Mouse (Mus musculus) splenic B cell, adult 2 months (primary cell): ENCODE measurements around the gene Zfp423.

Experiments used
- DNase-seq: peaks from one replicate; pipeline ENCODE4 v3.0.0-alpha.2; 2011; ENCODE audit warnings: low read depth, low spot score
- H3K27me3 ChIP-seq: 2 replicates; pipeline ENCODE4 v1.6.1; 2012; ENCODE audit warnings: mild to moderate bottlenecking, low read length, moderate library complexity, mixed read lengths; ENCODE audit not compliant: control insufficient read depth, poor library complexity, insufficient read depth, severe bottlenecking
- H3K36me3 ChIP-seq: 2 replicates; pipeline ENCODE4 v1.6.1; 2012; ENCODE audit warnings: mild to moderate bottlenecking, low read length, moderate library complexity, mixed read lengths; ENCODE audit not compliant: control insufficient read depth, poor library complexity, insufficient read depth, severe bottlenecking

The Zfp423 gene

GRCm38 (mm10) chr8:87894287-87894686, 65.1 kb downstream of the Zfp423 start:
- DNase-seq, result no peak

GRCm38 (mm10) chr8:87893547-87893946, 65.8 kb downstream of the Zfp423 start:
- no peaks in the 10 kb centered on the region for H3K27me3 ChIP-seq
- H3K36me3 ChIP-seq, result no peaks in the 10 kb centered on the region
- DNase-seq, result no peak

More at GRCm38 (mm10) chr8:87894287-87894686, 65.1 kb downstream of the Zfp423 start:
- Histone ChIP-seq H3K36me3 (no peaks in the 10 kb centered on the region), H3K27me3 (no peaks in the 10 kb centered on the region)

- no peaks in the 10 kb centered on the region for H3K27me3 ChIP-seq
- H3K36me3 ChIP-seq, result no peaks in the 10 kb centered on the region
- no peak for DNase-seq
Observed at GRCm38 (mm10) chr8:87892891-87893290, 66.5 kb downstream of the Zfp423 start.

- Histone ChIP-seq H3K36me3 (no peaks in the 10 kb centered on the region), H3K27me3 (no peaks in the 10 kb centered on the region)
- no peak for DNase-seq
Observed at GRCm38 (mm10) chr8:87891884-87892283, 67.5 kb downstream of the Zfp423 start.

- no peaks in the 10 kb centered on the region for H3K27me3 ChIP-seq
- H3K36me3 ChIP-seq, result no peaks in the 10 kb centered on the region
- DNase-seq, result no peak
Observed at GRCm38 (mm10) chr8:87887956-87888355, 71.4 kb downstream of the Zfp423 start.

- no peaks in the 10 kb centered on the region for H3K36me3 ChIP-seq
- H3K27me3 ChIP-seq, result no peaks in the 10 kb centered on the region
- no peak for DNase-seq
Observed at GRCm38 (mm10) chr8:87881088-87881487, 78.3 kb downstream of the Zfp423 start.

- DNase-seq, result no peak
- Histone ChIP-seq H3K27me3 (no peaks in the 10 kb centered on the region), H3K36me3 (no peaks in the 10 kb centered on the region)
Observed at GRCm38 (mm10) chr8:87875852-87876251, 83.5 kb downstream of the Zfp423 start.

- no peaks in the 10 kb centered on the region for H3K27me3 ChIP-seq
- no peak for DNase-seq
- H3K36me3 ChIP-seq, result no peaks in the 10 kb centered on the region
Observed at GRCm38 (mm10) chr8:87875452-87875851, 83.9 kb downstream of the Zfp423 start.

GRCm38 (mm10) chr8:87872987-87873550, 86.3 kb downstream of the Zfp423 start:
- H3K36me3 ChIP-seq, result no peaks in the 10 kb centered on the region
- no peaks in the 10 kb centered on the region for H3K27me3 ChIP-seq
- no peak for DNase-seq

- Histone ChIP-seq H3K36me3 (no peaks in the 10 kb centered on the region), H3K27me3 (no peaks in the 10 kb centered on the region)
- DNase-seq, result no peak
Observed at GRCm38 (mm10) chr8:87872356-87872930, 87.0 kb downstream of the Zfp423 start.

GRCm38 (mm10) chr8:87866586-87866985, 92.8 kb downstream of the Zfp423 start:
- Histone ChIP-seq H3K36me3 (no peaks in the 10 kb centered on the region), H3K27me3 (no peaks in the 10 kb centered on the region)
- no peak for DNase-seq

GRCm38 (mm10) chr8:87864236-87864635, 95.2 kb downstream of the Zfp423 start:
- Histone ChIP-seq H3K27me3 (no peaks in the 10 kb centered on the region), H3K36me3 (no peaks in the 10 kb centered on the region)
- no peak for DNase-seq

- no peak for DNase-seq
- H3K36me3 ChIP-seq, result no peaks in the 10 kb centered on the region
- H3K27me3 ChIP-seq, result no peaks in the 10 kb centered on the region
Observed at GRCm38 (mm10) chr8:87863128-87863527, 96.3 kb downstream of the Zfp423 start.

GRCm38 (mm10) chr8:87861718-87862117, 97.7 kb downstream of the Zfp423 start:
- no peaks in the 10 kb centered on the region for H3K36me3 ChIP-seq
- H3K27me3 ChIP-seq, result no peaks in the 10 kb centered on the region
- DNase-seq, result no peak

- Histone ChIP-seq H3K36me3 (no peaks in the 10 kb centered on the region), H3K27me3 (no peaks in the 10 kb centered on the region)
- DNase-seq, result no peak
Observed at GRCm38 (mm10) chr8:87860905-87861304, 98.5 kb downstream of the Zfp423 start.

GRCm38 (mm10) chr8:87851871-87852270, 107.5 kb downstream of the Zfp423 start:
- Histone ChIP-seq H3K27me3 (no peaks in the 10 kb centered on the region), H3K36me3 (no peaks in the 10 kb centered on the region)
- no peak for DNase-seq
